Mouse (Mus musculus): ENCODE measurements around the gene Traf4.
"Not testable (repeated sequence)": the region's sequence is repeated elsewhere in the genome, so short reads cannot be mapped to it uniquely, and the experiment has no call there.

Traf4 gene

GRCm38 (mm10) chr11:78138023-78138422, 27.4 kb downstream of the Traf4 start:
- no peak for DNase-seq (ENCODE audit: low spot score)

- no peak for DNase-seq (ENCODE audit: low spot score)
Measured at GRCm38 (mm10) chr11:78137584-78137983, 27.8 kb downstream of the Traf4 start.

- no peak for DNase-seq (ENCODE audit: low spot score)
Measured at GRCm38 (mm10) chr11:78136132-78136531, 29.3 kb downstream of the Traf4 start.

- not testable (repeated sequence) for DNase-seq (ENCODE audit: low spot score)
Measured at GRCm38 (mm10) chr11:78135314-78135713, 30.1 kb downstream of the Traf4 start.

GRCm38 (mm10) chr11:78134344-78134743, 31.0 kb downstream of the Traf4 start:
- no peak for DNase-seq (ENCODE audit: low spot score)

- DNase-seq (ENCODE audit: low spot score) = no peak
Measured at GRCm38 (mm10) chr11:78133915-78134314, 31.5 kb downstream of the Traf4 start.

GRCm38 (mm10) chr11:78129458-78129857, 35.9 kb downstream of the Traf4 start:
- no peak for DNase-seq (ENCODE audit: low spot score)

GRCm38 (mm10) chr11:78126739-78127138, 38.6 kb downstream of the Traf4 start:
- DNase-seq (ENCODE audit: low spot score) = no peak

GRCm38 (mm10) chr11:78125691-78126090, 39.7 kb downstream of the Traf4 start:
- DNase-seq (ENCODE audit: low spot score) = no peak

- DNase-seq (ENCODE audit: low spot score) = no peak
Measured at GRCm38 (mm10) chr11:78123782-78124181, 41.6 kb downstream of the Traf4 start.

- no peak for DNase-seq (ENCODE audit: low spot score)
Measured at GRCm38 (mm10) chr11:78122815-78123214, 42.6 kb downstream of the Traf4 start.

GRCm38 (mm10) chr11:78121176-78121575, 44.2 kb downstream of the Traf4 start:
- DNase-seq (ENCODE audit: low spot score) = no peak

GRCm38 (mm10) chr11:78119898-78120297, 45.5 kb downstream of the Traf4 start:
- DNase-seq (ENCODE audit: low spot score) = no peak

GRCm38 (mm10) chr11:78118467-78118866, 46.9 kb downstream of the Traf4 start:
- no peak for DNase-seq (ENCODE audit: low spot score)

- DNase-seq (ENCODE audit: low spot score) = no peak
Measured at GRCm38 (mm10) chr11:78116146-78116410, 49.3 kb downstream of the Traf4 start.

GRCm38 (mm10) chr11:78115367-78116145, 49.8 kb downstream of the Traf4 start:
- DNase-seq (ENCODE audit: low spot score) = peak; percentile 65

- peak; percentile 39 for DNase-seq (ENCODE audit: low spot score)
Measured at GRCm38 (mm10) chr11:78114676-78115366, 50.6 kb downstream of the Traf4 start.

- no peak for DNase-seq (ENCODE audit: low spot score)
Measured at GRCm38 (mm10) chr11:78113616-78114015, 51.8 kb downstream of the Traf4 start.

Measured in T-cell, adult 2 months (primary cell).